Mouse (Mus musculus): ENCODE results near the gene Mapkap1. TPM values are rescaled to one million over a fixed set of nuclear protein-coding genes. Genes with fewer than 3 reads are reported as not detected.

The Mapkap1 gene
- total RNA-seq, 2 experiments from 2014 or later: 66.4 to 75.9 TPM

- intact Hi-C loops (cut with DNase I): loop anchor here (10.0 kb wide), 1 partner anchor 900 kb away; no protein-coding TSS in a partner anchor
- no peak for DNase-seq (ENCODE audit: extremely low spot score in 1 of 2, low spot score in 2 of 2)
Measured at GRCm38 (mm10) chr2:34644571-34645526, 238.3 kb downstream of the Mapkap1 start.

- intact Hi-C loops (cut with DNase I): loop anchor here (10.0 kb wide), 1 partner anchor 901 kb away; no protein-coding TSS in a partner anchor
- peak in 1 of 2 experiments; percentile 80 for DNase-seq (ENCODE audit: extremely low spot score in 1 of 2, low spot score in 2 of 2)
Measured at GRCm38 (mm10) chr2:34645851-34646540, 239.4 kb downstream of the Mapkap1 start.

DNA sequence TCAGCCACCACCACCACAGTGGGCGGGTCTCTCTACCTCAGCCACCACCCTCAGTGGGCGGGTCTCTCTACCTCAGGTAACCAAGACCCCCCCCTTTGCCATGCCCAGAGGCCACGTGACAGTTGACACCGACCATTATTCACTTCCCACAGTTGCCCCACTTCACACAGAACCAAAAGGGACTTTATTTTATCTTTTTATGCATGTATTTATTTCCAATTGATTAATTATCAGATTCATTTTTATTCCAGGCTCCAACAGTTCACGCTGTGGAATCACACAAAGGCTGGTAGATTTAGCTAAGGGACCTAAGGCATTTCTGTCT, 239.9 kb downstream of the Mapkap1 start:
- intact Hi-C loops (cut with DNase I): loop anchor here (10.0 kb wide), 1 partner anchor 902 kb away; no protein-coding TSS in a partner anchor
- DNase-seq (ENCODE audit: extremely low spot score in 1 of 2, low spot score in 2 of 2): no peak

- intact Hi-C loops (cut with DNase I): loop anchor here (10.0 kb wide), 1 partner anchor 903 kb away; no protein-coding TSS in a partner anchor
- no peak for DNase-seq (ENCODE audit: extremely low spot score in 1 of 2, low spot score in 2 of 2)
Measured at GRCm38 (mm10) chr2:34647410-34647809, 240.8 kb downstream of the Mapkap1 start.

- intact Hi-C loops (cut with DNase I): no loop called here
- DNase-seq (ENCODE audit: extremely low spot score in 1 of 2, low spot score in 2 of 2): no peak
Measured at GRCm38 (mm10) chr2:34667820-34668219, 261.2 kb downstream of the Mapkap1 start.

DNA sequence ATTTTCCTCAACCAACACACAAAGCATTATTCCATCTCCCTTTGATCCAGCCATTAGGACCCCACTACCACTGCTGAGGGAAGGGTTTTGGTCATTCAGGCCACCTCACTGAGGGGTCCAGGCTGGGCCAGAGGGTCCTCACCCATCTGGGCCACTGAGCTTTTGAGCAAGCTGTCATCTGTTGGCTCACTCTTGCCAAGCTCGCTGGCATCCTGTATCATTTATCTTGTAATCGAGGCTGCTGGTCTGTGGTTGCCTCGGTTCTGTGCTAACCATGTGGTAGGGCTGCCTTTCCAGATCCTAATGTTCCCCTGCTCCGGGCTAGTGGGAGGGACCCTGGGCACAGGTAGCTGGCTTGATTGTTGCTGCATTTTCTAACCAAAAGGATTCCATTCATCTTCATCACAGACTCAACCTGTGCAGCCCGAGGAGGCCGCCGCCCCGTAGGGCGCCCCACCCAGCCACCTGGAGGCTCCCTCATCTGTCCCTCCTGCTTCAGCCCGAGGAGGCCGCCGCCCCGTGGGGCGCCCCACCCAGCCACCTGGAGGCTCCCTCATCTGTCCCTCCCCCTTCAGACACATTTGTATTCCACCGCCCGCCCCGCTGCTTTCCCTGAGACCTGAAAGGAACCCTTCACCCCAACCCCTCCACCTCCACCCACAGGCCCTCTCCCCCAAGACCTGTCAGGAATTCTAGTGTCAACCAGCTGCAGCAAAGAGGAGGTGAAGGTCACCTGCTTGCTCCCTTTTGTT, 262.0 kb downstream of the Mapkap1 start:
- peak in 1 of 2 experiments; percentile 33 for DNase-seq (ENCODE audit: extremely low spot score in 1 of 2, low spot score in 2 of 2)

GRCm38 (mm10) chr2:34669203-34669746, 262.7 kb downstream of the Mapkap1 start:
- no peak for DNase-seq (ENCODE audit: extremely low spot score in 1 of 2, low spot score in 2 of 2)
- intact Hi-C loops (cut with DNase I): no loop called here

More for the DNA sequence above, 262.0 kb downstream of the Mapkap1 start:
- intact Hi-C loops (cut with DNase I): no loop called here

- intact Hi-C loops (cut with DNase I): no loop called here
- no peak for DNase-seq (ENCODE audit: extremely low spot score in 1 of 2, low spot score in 2 of 2)
Measured at GRCm38 (mm10) chr2:34670470-34670869, 263.9 kb downstream of the Mapkap1 start.

DNA sequence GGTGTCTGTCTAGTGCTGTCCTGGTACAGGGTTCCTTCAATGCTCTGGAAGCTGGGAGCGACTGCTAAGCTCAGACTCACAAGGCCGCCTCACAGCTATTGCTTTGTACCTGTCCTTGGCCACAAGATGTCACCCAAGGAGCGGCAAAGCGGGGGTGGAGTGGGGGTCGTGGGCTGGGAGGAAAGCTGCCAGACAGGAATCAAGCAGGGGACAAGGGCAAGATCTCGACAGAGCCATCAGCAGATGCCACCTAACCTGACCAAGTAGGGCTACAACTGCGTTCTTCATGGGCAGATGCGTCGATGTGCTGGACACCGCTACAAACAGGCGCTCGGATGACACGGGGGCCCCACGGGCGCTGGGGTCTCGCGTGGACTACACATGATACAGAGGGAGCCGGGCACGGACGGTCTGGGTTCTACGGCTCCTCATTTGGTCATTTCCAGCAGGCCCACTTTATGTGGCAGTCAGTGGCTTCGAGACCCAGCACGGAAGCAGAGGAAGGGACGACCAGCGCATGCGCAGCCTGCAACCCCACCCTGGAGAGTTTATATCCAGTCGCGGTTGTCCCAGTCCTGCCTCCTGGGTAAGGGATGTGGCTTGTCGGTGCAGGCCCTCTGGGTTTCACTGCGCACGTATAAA, 264.9 kb downstream of the Mapkap1 start:
- intact Hi-C loops (cut with DNase I): no loop called here

DNA sequence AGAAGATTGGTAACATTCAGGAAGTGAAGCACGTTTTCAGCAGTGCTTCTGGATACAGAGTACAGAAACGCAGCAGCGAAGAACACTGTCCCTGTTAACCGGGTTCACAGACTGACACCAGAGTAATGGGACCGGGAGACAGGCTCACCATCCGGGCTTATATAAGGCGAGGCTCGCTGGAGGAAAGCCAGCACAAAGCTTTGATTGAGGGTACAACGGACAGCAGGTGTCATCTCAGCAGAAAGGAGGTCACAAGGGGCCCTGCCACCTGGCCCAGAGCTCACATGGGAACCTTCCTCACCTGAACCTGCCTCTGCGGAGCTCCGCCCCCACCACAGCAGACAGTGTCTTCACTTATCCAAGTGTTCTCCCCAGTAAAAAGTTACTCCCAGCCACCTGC, 267.3 kb downstream of the Mapkap1 start:
- intact Hi-C loops (cut with DNase I): no loop called here
- peak in 1 of 2 experiments; percentile 31 for DNase-seq (ENCODE audit: extremely low spot score in 1 of 2, low spot score in 2 of 2)

More for the DNA sequence above, 264.9 kb downstream of the Mapkap1 start:
- peak; percentile 37 to 73 for DNase-seq (ENCODE audit: extremely low spot score in 1 of 2, low spot score in 2 of 2)

Other genes with a start within 250 kb of the Mapkap1 start
- 10 to 100 TPM; 16.4 to 18.6 TPM for gene Pbx3, start 33.6 kb upstream of the Mapkap1 start, total RNA-seq (2021)

Data from left cerebral cortex, postnatal 10 days (tissue).